Mouse (Mus musculus) left cerebral cortex, adult 11 months (tissue): ENCODE data around the gene Strn.
"Not testable (repeated sequence)": the region's sequence is repeated elsewhere in the genome, so short reads cannot be mapped to it uniquely, and the experiment has no call there.

Experiments used
- DNase-seq: peaks from one replicate; pipeline ENCODE4 v3.0.0; 2022; ENCODE audit warnings: low spot score

Strn gene

DNA sequence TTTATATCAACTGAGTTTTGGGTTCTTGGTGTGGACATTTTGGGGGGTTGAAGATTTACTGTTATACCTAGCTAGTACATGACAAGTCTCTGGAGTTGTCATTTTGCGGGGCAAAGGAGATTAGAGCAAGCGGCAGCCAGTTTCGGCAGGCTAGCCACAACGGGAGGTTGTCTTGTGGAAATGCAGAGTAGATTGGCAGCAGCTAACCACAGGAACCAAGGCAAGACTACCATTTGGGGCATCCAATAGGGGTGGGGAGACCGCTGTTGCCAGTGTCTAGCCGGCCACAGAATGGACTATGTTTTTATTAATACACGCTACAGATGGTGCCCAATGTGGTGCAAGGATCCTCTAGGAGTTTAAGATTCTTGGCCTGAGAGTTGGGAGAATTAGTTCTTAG lies 28.6 kb downstream of the Strn start:
- no peak for DNase-seq

DNA sequence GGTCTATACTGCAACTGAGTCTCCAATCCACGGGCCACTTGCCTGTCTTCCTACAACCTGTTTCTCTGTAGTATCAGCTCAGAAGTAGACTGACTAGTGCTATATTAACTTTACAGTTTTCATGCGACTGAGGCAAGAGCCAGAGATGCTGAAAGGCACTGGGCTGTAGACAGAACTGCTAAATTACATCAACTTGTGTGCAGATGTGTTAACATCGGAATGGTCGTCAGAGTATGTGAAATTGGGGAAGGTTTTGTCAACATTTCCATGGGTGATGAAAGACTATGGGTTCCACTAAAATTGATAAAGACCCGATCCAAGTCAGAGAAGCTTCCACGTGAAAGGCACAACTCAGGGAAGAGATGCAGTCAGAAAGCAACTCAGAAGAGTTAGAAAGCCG lies 34.0 kb downstream of the Strn start:
- DNase-seq: no peak

GRCm38 (mm10) chr17:78698965-78699364 lies 38.0 kb downstream of the Strn start:
- no peak for DNase-seq

- no peak for DNase-seq
These were observed 39.5 kb downstream of the Strn start for GRCm38 (mm10) chr17:78697462-78697861.

GRCm38 (mm10) chr17:78696922-78697321 lies 40.1 kb downstream of the Strn start:
- no peak for DNase-seq

DNA sequence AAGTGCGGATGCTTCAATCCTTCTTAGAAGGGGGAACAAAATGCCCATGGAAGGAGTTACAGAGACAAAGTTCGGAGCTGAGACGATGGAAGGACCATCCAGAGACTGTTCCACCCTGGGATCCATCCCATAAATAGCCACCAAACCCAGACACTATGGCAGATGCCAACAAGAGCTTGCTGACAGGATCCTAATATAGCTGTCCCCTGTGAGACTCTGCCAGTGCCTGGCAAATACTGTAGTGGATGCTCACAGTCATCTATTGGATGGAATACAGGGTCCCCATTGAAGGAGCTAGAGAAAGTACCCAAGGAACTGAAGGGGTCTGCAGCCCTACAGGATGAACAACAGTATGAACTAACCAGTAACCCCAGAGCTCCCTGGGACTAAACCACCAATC lies 47.8 kb downstream of the Strn start:
- DNase-seq: not testable (repeated sequence)

- no peak for DNase-seq
These were observed 49.0 kb downstream of the Strn start for GRCm38 (mm10) chr17:78687971-78688370.

DNA sequence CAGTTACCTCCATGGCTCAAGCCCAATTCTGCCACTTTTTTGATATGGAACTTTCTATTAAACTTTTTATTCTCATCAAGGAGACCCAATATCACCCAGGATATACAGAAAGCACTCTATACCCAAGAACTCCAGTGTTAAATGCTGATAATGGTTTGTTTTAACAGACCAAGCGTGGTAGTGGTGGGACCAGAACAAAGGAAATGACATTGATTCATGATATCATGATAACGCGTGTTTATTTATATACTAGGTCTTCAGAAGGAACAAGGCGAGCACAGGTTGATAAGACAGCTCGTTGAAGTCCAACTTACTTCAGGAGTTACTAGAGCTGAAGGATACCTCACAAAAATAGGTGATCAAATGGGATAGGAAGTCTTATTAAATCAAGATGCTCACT lies 52.0 kb downstream of the Strn start:
- no peak for DNase-seq

GRCm38 (mm10) chr17:78682351-78682750 lies 54.6 kb downstream of the Strn start:
- DNase-seq: no peak

DNA sequence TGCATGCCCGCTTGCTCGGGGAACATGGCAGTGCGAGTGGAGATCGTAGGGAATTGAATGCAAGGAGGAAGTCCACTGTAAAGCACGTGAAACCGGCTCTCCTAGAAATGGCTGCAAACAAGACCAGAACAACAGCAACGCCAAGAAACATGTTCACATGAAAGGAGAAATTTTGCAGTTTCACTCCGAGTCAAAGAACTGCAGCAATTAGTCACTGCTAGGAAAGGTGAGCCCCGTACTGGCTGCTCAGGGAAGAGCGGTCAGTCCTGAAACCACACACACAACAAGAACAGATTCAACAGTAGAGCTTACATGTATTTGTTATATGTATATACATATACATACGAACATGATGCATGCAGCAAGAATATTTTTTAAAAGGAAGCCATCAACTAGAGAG lies 57.5 kb downstream of the Strn start:
- DNase-seq: no peak

- DNase-seq: peak; percentile 42
These were observed 60.2 kb downstream of the Strn start for GRCm38 (mm10) chr17:78676813-78677212.

- no peak for DNase-seq
These were observed 71.9 kb downstream of the Strn start for GRCm38 (mm10) chr17:78664962-78665545.

- DNase-seq: no peak
These were observed 82.2 kb downstream of the Strn start for GRCm38 (mm10) chr17:78654841-78655240.

DNA sequence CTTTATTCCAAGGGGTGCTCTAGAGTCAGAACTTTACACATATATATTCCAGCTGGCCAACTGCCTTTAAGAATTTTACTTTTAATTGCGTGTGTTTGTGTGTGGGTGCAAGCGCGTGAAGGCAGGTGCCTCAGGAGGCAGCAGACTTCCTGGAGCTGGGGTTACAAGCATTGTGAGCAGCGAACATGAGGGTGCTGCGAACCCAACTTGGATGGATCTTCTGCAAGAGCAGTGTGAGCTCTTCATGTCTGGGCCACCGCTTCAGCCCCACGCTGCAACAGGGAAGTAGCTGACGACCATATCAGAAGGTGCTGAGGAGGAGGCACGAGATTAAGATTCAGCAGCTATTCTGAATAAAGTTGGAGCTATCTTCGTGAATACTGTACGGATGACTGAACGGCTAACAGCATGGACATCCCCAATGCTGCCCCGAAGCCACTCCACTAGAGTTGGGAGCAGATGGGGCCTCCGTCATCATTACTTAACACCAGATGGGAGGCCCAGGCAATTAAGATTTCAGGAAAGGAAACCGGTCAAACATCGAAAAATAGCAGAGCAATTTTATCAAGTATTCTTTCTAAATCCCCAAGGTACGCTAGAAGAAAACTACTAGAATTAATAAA lies 93.0 kb downstream of the Strn start:
- DNase-seq: no peak

DNA sequence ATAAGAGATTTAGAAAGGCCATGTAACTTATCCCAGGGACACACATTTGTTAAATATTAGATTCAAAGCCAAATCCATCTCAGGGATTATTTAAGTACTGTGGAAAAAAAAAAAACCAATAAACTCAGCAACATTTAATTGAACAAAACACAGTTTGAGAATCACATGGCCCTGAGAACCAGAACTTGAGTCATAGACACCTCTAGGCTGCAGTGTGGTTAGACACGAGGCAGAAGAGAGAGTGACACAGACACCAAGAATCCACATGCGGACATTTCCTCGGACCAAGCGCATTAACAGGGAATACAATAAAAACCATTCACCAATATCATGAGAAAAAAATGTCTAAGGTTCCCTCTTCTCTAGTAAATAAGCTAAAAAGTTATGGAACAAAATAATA lies 94.7 kb downstream of the Strn start:
- no peak for DNase-seq

DNA sequence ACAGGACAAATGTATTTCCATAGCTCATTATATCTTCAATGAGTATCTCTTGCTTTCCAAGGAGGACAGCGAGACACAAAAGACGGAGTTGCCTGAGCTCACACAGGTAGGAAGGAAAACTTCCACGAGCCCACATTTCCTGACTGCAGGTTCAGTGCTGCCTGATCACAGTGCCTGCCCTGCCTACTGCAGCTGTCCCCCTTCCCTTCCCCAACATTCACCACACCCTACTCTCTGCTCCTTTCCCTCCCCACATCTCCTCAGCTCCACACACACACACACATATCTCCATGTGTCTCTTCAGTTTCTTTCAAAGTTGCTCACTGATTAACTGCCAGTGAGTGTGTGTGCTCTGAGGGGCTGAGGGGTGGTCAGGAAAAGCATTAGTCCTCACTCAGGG lies 96.6 kb downstream of the Strn start:
- no peak for DNase-seq

GRCm38 (mm10) chr17:78639099-78639498 lies 97.9 kb downstream of the Strn start:
- no peak for DNase-seq

GRCm38 (mm10) chr17:78637140-78637539 lies 99.9 kb downstream of the Strn start:
- no peak for DNase-seq

- DNase-seq: no peak
These were observed 101.4 kb downstream of the Strn start for GRCm38 (mm10) chr17:78635616-78636015.

DNA sequence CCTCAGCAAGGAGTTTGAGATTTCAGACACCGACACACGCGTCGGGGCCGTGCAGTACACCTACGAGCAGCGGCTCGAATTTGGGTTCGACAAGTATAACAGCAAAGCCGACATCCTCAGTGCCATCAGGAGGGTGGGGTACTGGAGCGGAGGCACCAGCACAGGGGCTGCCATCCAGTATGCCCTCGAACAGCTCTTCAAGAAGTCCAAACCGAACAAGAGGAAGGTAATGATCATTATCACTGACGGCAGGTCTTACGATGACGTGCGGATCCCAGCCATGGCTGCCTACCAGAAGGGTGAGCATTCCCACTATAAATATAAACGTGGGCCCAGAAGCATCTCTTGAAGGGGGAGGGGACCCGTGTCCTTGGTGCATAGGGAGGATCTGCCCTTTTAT lies 112.1 kb downstream of the Strn start:
- DNase-seq: no peak

GRCm38 (mm10) chr17:78621863-78622262 lies 115.1 kb downstream of the Strn start:
- no peak for DNase-seq

DNA sequence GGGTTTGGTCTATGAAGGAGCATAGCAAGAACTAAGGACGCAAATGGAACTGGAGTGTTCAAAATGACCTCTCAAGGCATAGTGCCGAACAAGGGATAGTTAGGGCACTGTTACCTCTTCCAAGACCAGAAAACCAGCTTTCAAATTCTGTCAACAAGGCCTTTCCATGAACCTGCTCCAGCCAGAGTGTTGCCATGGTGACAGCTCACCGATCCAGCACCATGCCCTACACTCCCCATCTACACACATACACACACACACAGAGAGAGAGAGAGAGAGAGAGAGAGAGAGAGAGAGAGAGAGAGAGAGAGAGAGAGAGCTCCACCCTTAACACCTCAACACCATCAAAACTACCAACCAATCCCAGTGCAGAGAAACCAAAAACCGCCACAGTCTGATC lies 116.3 kb downstream of the Strn start:
- no peak for DNase-seq

- DNase-seq: no peak
These were observed 117.0 kb downstream of the Strn start for GRCm38 (mm10) chr17:78619981-78620380.

- no peak for DNase-seq
These were observed 118.8 kb downstream of the Strn start for GRCm38 (mm10) chr17:78618164-78618693.
